Mouse (Mus musculus) spleen, postnatal 10 days (tissue): ENCODE results near the gene Rnf207.

Source experiments
- DNase-seq, 2 experiments: peaks; one replicate each; pipeline ENCODE4 v3.0.0; 2021 to 2022; ENCODE audit warnings: low spot score in 2 of 2

The Rnf207 gene

GRCm38 (mm10) chr4:152272449-152273049 is 46.2 kb downstream of the Rnf207 start:
- no peak for DNase-seq

DNA sequence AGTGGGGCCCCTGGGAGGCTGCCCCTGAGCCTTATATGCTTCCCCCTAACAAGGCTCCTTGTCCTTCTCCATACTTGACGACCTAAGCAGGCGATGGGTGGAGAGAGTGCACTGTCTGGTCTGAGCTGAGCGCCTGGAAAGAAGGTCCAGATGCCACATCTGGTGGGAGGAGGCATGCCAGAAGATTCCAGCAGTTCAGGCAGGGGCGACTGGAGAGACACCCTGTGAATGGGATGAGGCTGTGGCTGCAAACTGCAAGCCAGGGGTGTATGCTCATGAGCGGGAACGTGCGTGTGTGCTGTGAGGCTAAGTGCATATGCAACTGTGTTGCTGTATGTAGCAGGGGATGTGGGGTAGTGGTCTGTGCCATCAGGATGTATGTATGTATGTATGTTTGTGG is 46.8 kb downstream of the Rnf207 start:
- no peak for DNase-seq

- no peak for DNase-seq
Observed at GRCm38 (mm10) chr4:152271334-152271733, 47.5 kb downstream of the Rnf207 start.

- DNase-seq, result no peak
Observed at GRCm38 (mm10) chr4:152270599-152270998, 48.2 kb downstream of the Rnf207 start.

DNA sequence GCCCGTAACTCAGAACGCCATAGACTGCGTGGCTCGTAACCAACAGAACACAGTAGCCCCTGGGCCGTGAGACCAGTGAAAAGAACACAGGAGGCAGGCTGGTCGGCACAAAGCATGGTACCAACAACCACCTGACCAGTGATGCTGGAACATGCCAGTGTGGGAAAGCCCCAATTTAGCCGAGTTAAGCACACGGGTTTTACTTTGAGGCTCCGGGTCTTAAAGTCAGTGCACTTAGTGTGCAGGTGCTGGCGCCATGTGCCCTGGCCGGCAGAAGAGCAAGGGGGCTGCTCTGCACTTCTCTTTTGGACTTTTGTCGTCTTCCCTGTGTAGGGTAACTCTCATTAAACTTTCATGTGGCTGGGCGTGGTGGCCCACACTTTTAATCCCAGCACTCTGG is 48.8 kb downstream of the Rnf207 start:
- no peak for DNase-seq

- DNase-seq, result no peak
Observed at GRCm38 (mm10) chr4:152267748-152268369, 50.9 kb downstream of the Rnf207 start.

GRCm38 (mm10) chr4:152266236-152266895 is 52.4 kb downstream of the Rnf207 start:
- DNase-seq, result no peak

GRCm38 (mm10) chr4:152265791-152266190 is 53.0 kb downstream of the Rnf207 start:
- no peak for DNase-seq

- peak in 1 of 2 experiments; percentile 47 for DNase-seq
Observed at GRCm38 (mm10) chr4:152264867-152265568, 53.8 kb downstream of the Rnf207 start.

- no peak for DNase-seq
Observed at GRCm38 (mm10) chr4:152264177-152264530, 54.6 kb downstream of the Rnf207 start.

DNA sequence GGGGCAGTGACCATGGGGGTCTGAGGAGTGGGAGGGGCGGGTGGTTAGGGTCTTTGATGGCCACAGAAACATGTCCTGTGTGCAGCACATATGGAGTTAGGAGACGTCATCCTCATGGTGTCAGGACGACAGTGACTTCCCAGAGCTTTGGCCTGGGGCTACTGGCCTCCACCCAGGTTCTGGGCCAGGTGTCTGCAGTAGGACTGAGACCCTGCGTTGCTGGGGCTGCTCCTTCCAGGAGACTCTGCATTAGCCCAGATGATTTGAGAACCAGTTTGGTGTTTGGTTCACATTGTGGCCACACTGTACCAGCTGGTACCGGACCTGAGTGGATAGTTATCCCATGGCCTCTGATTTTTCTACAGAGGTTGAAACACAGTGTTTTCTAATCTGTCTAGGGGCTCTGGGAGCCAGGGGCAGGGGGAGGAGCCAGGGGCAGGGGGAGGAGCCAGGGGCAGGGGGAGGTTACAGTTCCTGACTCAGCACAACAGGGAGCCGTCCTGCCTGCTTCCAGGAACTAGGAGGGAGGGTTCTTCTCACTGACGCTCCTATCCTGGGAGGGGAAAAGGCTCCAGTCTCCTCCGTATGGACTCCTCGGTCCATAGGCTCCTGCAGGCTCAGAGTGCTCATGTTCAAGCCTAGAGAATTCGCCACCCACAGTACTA is 55.1 kb downstream of the Rnf207 start:
- no peak for DNase-seq

DNA sequence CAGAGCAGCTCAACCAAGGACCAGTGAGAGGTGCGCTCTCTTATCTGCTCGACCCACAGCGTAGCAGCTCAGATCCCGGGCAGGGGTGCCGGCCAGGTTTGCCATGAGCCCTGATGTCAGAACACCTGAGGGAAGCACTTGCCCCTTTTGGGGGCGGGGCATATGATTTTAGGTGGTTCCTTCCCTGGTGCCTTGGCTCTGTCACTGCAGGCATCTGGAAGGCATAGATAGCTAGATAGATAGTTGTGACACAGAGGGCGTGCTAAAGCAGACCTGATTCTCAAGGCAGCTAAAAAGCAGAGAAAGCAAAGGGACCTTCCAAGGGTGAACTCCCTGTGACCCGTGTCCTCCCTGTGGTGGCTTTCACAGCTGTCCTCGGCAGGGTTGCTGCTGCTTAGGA is 55.7 kb downstream of the Rnf207 start:
- no peak for DNase-seq

- DNase-seq, result no peak
Observed at GRCm38 (mm10) chr4:152262187-152262586, 56.6 kb downstream of the Rnf207 start.

GRCm38 (mm10) chr4:152260451-152260850 is 58.3 kb downstream of the Rnf207 start:
- DNase-seq, result no peak

DNA sequence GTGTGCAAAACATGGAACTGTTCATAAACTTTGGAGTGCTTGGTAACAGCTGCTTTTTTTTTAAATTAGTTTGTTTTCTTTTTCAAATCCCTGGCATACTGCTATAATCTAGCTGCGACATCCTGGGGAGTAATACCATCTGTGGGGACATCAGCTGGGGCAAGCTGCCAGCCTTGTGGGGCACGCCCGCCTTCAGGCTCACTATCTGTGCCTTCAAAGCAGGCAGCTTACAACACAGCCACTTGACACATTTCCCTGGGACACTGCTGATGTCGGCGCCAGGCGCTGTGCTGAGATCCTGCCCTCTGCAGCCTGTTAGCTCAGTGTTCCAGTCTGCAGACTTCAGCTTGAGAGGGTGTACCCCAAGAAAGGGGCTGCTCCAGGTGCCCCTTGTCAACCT is 61.7 kb downstream of the Rnf207 start:
- DNase-seq, result peak; percentile 31 to 81
